Mouse (Mus musculus) liver, embryonic 15.5 days (tissue): Measurements from ENCODE around the gene Iars. TPM values are rescaled to one million over a fixed set of nuclear protein-coding genes. Genes with fewer than 3 reads are reported as not detected.
"Not testable (repeated sequence)": the region's sequence is repeated elsewhere in the genome, so short reads cannot be mapped to it uniquely, and the experiment has no call there.

Source experiments
- ATAC-seq: fragments of 200-750 bp; cut with Nextera tagmentation; 2 replicates; pipeline ENCODE4 v1.8.0; 2017; ENCODE audit warnings: moderate number of reproducible peaks, mild to moderate bottlenecking, moderate library complexity; ENCODE audit not compliant: insufficient read depth
- H3K27ac ChIP-seq: fragments of 300-500 bp; sonication (generic); replicated peaks from 2 replicates; pipeline ENCODE4 v1.5.1; 2015; ENCODE audit warnings: mild to moderate bottlenecking, inconsistent platforms
- H3K27me3 ChIP-seq: fragments of 300-500 bp; sonication (generic); 2 replicates; pipeline ENCODE4 v1.6.1; 2015; ENCODE audit warnings: mild to moderate bottlenecking, inconsistent platforms
- H3K36me3 ChIP-seq: fragments of 300-500 bp; sonication (generic); replicated peaks from 2 replicates; pipeline ENCODE4 v1.6.1; 2015; ENCODE audit warnings: moderate library complexity, mild to moderate bottlenecking, inconsistent platforms
- H3K4me1 ChIP-seq: fragments of 300-500 bp; sonication (generic); replicated peaks from 2 replicates; pipeline ENCODE4 v1.6.1; 2015; ENCODE audit warnings: inconsistent platforms
- H3K4me2 ChIP-seq: fragments of 300-500 bp; sonication (generic); 2 replicates; pipeline ENCODE4 v1.6.1; 2015; ENCODE audit warnings: moderate library complexity, mild to moderate bottlenecking, inconsistent platforms
- H3K4me3 ChIP-seq: fragments of 300-500 bp; sonication (generic); replicated peaks from 2 replicates; pipeline ENCODE4 v1.5.1; 2015; ENCODE audit warnings: mild to moderate bottlenecking, inconsistent platforms
- H3K9ac ChIP-seq: fragments of 300-500 bp; sonication (generic); 2 replicates; pipeline ENCODE4 v1.6.1; 2015; ENCODE audit warnings: moderate library complexity, mild to moderate bottlenecking, inconsistent platforms
- H3K9me3 ChIP-seq: fragments of 300-500 bp; sonication (generic); replicated peaks from 2 replicates; pipeline ENCODE4 v1.6.1; 2016; ENCODE audit warnings: inconsistent platforms
- WGBS: fragments of 180-500 bp; shearing (Covaris S2); methylation state at CpG from one replicate; pipeline ENCODE4 v1.1.7; 2015; ENCODE audit warnings: mixed read lengths; ENCODE audit not compliant: insufficient replicate concordance; 5-methylcytosine and 5-hydroxymethylcytosine counted together
- polyA plus RNA-seq: library from polyadenylated mRNA; unstranded; fragments of >200 nt; fragmentation: Nextera tagmentation; extraction: Ambion mirVana; gene quantifications from 2 replicates; pipeline ENCODE4 v1.2.1, GENCODE M21; 2015

Iars gene
- polyA plus RNA-seq, 1 experiment from 2014 or later: 46.3 TPM

DNA sequence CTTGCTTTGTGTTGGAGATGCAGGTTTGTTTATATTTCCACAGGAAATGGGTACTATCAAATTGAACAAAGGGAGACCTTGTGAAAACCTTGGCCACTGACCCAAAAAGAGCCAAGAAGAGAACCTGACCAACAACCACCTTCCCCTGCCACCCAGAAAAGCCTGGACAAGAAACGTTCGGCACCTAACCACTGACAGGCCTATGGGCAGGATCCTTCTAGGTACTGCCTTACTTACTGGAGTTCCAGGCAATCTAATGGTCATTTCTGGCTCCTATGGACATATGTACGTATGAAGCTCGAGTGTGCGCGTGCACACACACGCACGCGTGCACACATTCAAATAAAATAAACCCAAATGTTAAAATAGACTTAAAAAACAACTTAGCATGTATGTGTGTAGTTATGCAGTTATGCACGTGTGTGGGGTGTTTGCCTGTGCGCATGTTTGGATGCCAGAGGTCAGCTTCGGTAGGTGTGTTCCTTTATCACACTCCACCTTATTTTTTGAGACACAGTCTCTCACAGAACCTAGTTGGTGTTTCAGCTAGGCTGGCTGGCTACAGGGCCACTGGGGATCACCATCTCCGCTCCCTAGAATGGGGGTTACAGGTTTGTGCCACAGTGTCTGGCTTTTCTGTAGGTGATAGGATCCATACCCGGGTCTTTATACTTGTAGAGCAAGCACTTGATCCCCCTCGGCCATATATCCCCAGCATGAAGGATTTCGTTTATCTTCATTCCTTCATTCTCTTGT, 59.6 kb downstream of the Iars start:
- Histone ChIP-seq H3K4me3 (no peak overlapping the region), H3K27ac (no peak overlapping the region), H3K27me3 (no peaks in the 10 kb centered on the region), H3K4me2 (no peak overlapping the region), H3K36me3 (no peaks in the 10 kb centered on the region), H3K9ac (no peak overlapping the region), H3K4me1 (no peaks in the 10 kb centered on the region), H3K9me3 (no peaks in the 10 kb centered on the region)
- 78% methylated on average over 16 of the region's 16 CpGs for WGBS
- ATAC-seq: no peak

DNA sequence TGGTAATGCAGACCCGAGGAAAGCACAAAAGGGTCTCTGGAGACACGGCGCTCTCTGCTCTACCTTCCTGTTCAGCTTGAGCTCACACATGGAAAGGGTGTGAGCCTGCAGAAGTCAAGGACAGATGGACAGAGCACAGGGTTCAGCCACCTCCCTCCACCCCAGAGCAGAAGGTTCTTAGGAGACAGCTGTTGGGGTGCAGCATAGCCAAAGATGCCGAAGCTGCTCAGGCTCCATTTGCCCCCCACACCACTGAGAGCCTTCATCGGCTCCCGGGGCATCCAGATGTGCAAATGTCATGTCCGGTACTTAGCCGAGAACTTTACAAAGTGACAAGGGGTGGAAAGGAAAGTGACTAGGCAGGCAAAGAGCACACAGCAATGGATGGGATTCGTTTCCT, 74.7 kb downstream of the Iars start:
- H3K9me3 ChIP-seq: no peaks in the 10 kb centered on the region
- H3K4me3 ChIP-seq: no peak overlapping the region
- ATAC-seq: no peak
- H3K4me1 ChIP-seq: no peaks in the 10 kb centered on the region
- no peak overlapping the region for H3K9ac ChIP-seq
- WGBS: 72% methylated on average over 9 of the region's 9 CpGs
- no peaks in the 10 kb centered on the region for H3K27me3 ChIP-seq
- no peak overlapping the region for H3K4me2 ChIP-seq
- no peak overlapping the region for H3K27ac ChIP-seq
- no peaks in the 10 kb centered on the region for H3K36me3 ChIP-seq

DNA sequence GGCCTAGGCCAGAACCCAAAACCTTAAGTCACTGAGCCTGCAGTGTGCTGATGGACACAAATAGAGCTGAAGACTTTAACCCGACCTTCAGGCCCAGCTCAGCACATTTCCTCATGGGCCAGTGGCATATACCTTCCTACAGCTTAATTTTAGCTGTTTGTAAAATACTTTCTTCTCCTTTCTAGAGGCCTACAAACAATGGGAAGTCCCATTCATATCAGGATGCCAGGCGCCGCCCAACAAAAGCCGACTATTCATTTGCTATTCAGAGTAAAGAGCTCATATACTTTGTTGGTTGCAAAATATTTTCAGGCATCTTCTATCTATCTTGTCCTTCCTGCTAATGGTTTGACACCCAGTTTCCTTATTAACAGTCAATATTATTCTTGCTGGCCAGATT, 76.1 kb downstream of the Iars start:
- Histone ChIP-seq H3K9ac (no peak overlapping the region), H3K27me3 (no peaks in the 10 kb centered on the region), H3K27ac (no peak overlapping the region), H3K4me1 (no peaks in the 10 kb centered on the region), H3K4me3 (no peak overlapping the region), H3K9me3 (no peaks in the 10 kb centered on the region), H3K36me3 (no peaks in the 10 kb centered on the region), H3K4me2 (no peak overlapping the region)
- 70% methylated on average over 4 of the region's 4 CpGs for WGBS
- ATAC-seq: no peak

DNA sequence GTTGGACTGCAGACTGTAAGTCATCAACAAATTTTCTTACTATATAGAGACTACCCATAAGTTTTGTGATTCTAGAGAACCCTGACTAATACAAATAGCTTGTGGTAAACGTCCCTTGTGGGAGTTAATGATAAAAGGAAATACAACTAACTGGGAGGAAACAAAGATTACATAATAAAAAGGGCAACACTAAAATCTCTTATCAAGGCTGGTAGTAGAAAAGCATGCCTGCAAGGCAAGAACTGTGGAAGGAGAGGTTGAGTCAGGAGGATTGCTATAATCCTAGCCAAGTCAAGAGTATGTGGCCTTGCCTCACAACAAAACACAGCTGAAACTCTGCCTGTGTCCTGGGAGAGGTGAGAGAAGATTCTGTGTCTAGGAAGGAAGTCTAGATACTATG, 78.8 kb downstream of the Iars start:
- H3K9me3 ChIP-seq: no peaks in the 10 kb centered on the region
- H3K9ac ChIP-seq: no peak overlapping the region
- WGBS: 3% methylated on average over 1 of the region's 1 CpGs
- no peaks in the 10 kb centered on the region for H3K4me1 ChIP-seq
- no peak overlapping the region for H3K4me2 ChIP-seq
- ATAC-seq: no peak
- H3K36me3 ChIP-seq: no peaks in the 10 kb centered on the region
- no peaks in the 10 kb centered on the region for H3K27me3 ChIP-seq
- no peak overlapping the region for H3K4me3 ChIP-seq
- no peak overlapping the region for H3K27ac ChIP-seq

DNA sequence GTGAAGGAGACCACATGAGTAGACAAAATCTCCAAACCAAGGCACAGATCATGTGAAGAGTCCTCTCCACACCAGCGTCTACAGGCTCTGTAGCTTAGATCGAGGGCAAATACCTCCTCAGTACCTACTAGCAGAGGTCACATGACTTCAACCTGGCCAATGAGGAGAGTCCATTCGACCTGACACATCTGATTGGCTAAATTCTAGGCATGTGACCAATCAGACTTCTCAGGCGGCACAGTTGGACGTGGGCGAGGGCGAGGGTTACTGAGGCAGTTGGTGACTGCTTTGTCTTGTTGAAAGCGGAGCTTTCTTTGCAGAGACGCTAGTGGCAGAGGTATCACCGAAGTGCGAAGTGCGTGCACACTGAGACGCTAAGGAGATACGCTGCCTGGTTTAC, 80.3 kb downstream of the Iars start:
- Histone ChIP-seq H3K9ac (no peak overlapping the region), H3K9me3 (no peaks in the 10 kb centered on the region), H3K36me3 (no peaks in the 10 kb centered on the region), H3K27me3 (no peaks in the 10 kb centered on the region), H3K27ac (no peak overlapping the region), H3K4me2 (no peak overlapping the region), H3K4me3 (no peak overlapping the region), H3K4me1 (no peaks in the 10 kb centered on the region)
- 81% methylated on average over 14 of the region's 14 CpGs for WGBS
- no peak for ATAC-seq

DNA sequence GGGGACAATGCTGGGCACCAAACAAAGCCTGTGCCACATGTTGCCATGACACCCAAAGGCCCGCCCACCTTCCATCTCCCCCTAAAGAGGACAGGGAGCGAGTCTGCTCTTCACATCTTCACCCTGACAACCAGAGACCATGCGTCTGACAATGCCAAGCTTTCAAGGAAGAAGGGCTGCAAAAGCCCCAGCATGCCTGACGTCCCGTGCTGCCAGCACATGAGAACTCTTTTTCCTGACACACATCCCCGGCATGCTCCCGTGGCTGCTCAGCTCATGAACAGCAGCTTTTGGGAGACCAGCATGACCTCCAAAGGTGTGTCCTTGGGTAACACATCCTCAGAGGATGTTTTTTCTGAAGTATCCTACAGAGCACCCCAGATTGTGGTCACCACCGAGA, 83.4 kb downstream of the Iars start:
- no peaks in the 10 kb centered on the region for H3K27me3 ChIP-seq
- WGBS: 70% methylated on average over 8 of the region's 8 CpGs
- no peak overlapping the region for H3K4me3 ChIP-seq
- H3K4me1 ChIP-seq: peaks cover 11% of the 10 kb centered on the region; the same call in 1 of the 2 replicates
- no peak for ATAC-seq
- H3K9ac ChIP-seq: no peak overlapping the region
- no peak overlapping the region for H3K4me2 ChIP-seq
- H3K27ac ChIP-seq: no peak overlapping the region
- no peaks in the 10 kb centered on the region for H3K36me3 ChIP-seq
- no peaks in the 10 kb centered on the region for H3K9me3 ChIP-seq

DNA sequence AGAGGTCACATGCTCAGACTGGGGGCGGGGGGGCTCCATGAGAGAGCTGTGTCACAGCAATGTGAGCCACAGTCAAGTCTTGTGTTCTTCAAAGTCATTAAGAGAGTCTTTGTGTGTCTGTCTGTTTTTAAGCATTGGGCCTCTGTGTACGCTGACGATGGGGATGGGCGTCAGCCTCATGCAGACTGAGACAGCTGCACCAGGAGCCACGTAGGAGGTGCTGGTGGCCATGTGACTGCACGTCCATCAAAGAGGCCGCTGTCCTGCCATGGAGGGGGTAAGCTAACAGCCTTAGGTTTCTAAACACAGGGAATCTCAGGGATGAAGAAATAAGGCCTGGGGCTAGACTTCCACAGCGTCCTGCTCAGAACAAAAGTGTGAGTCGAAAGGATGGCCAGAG, 84.4 kb downstream of the Iars start:
- peaks cover 11% of the 10 kb centered on the region; the same call in 1 of the 2 replicates for H3K4me1 ChIP-seq
- no peaks in the 10 kb centered on the region for H3K9me3 ChIP-seq
- no peaks in the 10 kb centered on the region for H3K27me3 ChIP-seq
- no peak overlapping the region for H3K9ac ChIP-seq
- H3K36me3 ChIP-seq: no peaks in the 10 kb centered on the region
- H3K27ac ChIP-seq: no peak overlapping the region
- ATAC-seq: no peak
- H3K4me3 ChIP-seq: no peak overlapping the region
- H3K4me2 ChIP-seq: no peak overlapping the region
- WGBS: 60% methylated on average over 9 of the region's 9 CpGs

DNA sequence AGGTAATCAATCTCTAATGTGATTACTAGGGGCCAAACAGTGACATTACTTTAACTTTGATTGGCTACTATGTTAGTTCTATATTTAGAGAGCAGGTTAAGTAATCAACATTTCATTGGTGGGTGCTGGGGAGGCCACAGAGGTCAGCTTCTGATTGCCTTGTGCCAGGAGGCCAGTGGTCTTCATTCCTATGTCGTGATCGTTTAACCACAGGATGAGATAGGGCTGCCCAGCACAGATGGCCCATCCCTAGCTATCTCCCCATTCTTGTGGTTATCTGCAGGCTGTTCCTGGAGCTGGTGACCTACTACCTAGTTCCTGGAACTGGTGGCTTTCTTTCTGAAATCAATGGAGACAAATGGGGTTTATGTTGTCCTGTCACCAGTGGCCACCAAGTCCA, 86.1 kb downstream of the Iars start:
- H3K27ac ChIP-seq: no peak overlapping the region
- H3K4me2 ChIP-seq: no peak overlapping the region
- H3K36me3 ChIP-seq: no peaks in the 10 kb centered on the region
- no peak overlapping the region for H3K4me3 ChIP-seq
- no peaks in the 10 kb centered on the region for H3K9me3 ChIP-seq
- H3K4me1 ChIP-seq: peaks cover 11% of the 10 kb centered on the region; the same call in 1 of the 2 replicates
- ATAC-seq: no peak
- 4% methylated on average over 2 of the region's 2 CpGs for WGBS
- H3K27me3 ChIP-seq: no peaks in the 10 kb centered on the region
- no peak overlapping the region for H3K9ac ChIP-seq

DNA sequence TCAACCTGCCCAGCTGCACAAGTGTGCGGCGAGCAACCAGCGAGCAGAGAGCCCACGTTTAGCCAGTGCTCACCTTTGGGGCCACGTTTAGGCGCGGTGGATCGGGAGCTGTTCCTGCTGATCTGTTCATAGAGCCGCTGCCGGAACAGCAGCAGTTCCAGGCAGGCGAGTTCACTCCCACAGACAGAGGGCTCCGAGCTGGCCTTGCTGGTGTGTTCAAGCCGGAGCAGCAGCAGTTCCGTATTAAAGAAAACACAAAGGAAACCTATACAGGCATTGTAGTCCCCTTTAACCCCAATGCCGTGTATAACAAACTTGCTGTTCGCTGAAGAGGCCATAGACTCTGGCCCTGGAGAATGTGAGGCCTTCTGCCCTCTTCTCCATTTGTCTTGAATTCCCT, 87.2 kb downstream of the Iars start:
- H3K9me3 ChIP-seq: no peaks in the 10 kb centered on the region
- peaks cover 11% of the 10 kb centered on the region; the same call in 1 of the 2 replicates for H3K4me1 ChIP-seq
- no peak for ATAC-seq
- H3K36me3 ChIP-seq: no peaks in the 10 kb centered on the region
- H3K4me3 ChIP-seq: no peak overlapping the region
- H3K9ac ChIP-seq: no peak overlapping the region
- H3K27me3 ChIP-seq: no peaks in the 10 kb centered on the region
- WGBS: 69% methylated on average over 16 of the region's 16 CpGs
- no peak overlapping the region for H3K4me2 ChIP-seq
- H3K27ac ChIP-seq: no peak overlapping the region

DNA sequence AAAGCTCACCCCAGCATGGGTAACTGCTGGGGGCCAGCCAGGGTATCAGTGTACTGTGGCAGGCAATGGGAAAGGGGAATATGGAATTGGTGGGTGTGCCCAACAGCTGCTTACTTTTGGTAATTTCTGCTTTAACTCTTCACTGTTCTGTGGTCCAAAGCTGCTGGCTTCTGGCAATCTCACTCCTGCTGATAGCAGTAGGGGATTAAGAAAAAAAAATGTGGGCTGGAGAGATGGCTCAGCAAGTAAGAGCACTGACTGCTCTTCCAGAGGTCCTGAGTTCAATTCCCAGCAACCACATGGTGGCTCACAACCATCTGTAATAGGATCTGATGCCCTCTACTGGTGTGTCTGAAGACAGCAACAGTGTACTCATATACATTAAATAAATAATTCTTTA, 89.6 kb downstream of the Iars start:
- not testable (repeated sequence) for H3K4me2 ChIP-seq, H3K27me3 ChIP-seq, H3K9me3 ChIP-seq, H3K36me3 ChIP-seq, H3K27ac ChIP-seq, H3K4me3 ChIP-seq, H3K9ac ChIP-seq, ATAC-seq
- peaks cover 11% of the 10 kb centered on the region; the same call in 1 of the 2 replicates for H3K4me1 ChIP-seq
